Mouse (Mus musculus) right cerebral cortex, postnatal 10 days (tissue): ENCODE measurements at regions not wholly inside any gene's neighbourhood (a gene's known extent, or its start where the extent isn't known, plus 50 kb on each side); places are given as distances from the start of the nearest gene placed in this dataset.

Experiments used
- DNase-seq, 2 experiments: peaks; one replicate each; pipeline ENCODE4 v3.0.0; 2021; ENCODE audit warnings: low spot score in 2 of 2

- no peak for DNase-seq
Observed at GRCm38 (mm10) chr15:39998063-39998462, 136.1 kb upstream of the 9330182O14Rik start.

GRCm38 (mm10) chr15:40000022-40000421, 134.1 kb upstream of the 9330182O14Rik start:
- DNase-seq = no peak

GRCm38 (mm10) chr15:40005096-40005495, 129.1 kb upstream of the 9330182O14Rik start:
- no peak for DNase-seq

GRCm38 (mm10) chr15:40007844-40008243, 126.3 kb upstream of the 9330182O14Rik start:
- no peak for DNase-seq

GRCm38 (mm10) chr15:40013833-40014232, 120.3 kb upstream of the 9330182O14Rik start:
- no peak for DNase-seq

- no peak for DNase-seq
Observed at GRCm38 (mm10) chr15:40017019-40017418, 117.1 kb upstream of the 9330182O14Rik start.

- no peak for DNase-seq
Observed at GRCm38 (mm10) chr15:40017597-40017996, 116.6 kb upstream of the 9330182O14Rik start.

- no peak for DNase-seq
Observed at GRCm38 (mm10) chr15:40018047-40018791, 115.9 kb upstream of the 9330182O14Rik start.

- no peak for DNase-seq
Observed at GRCm38 (mm10) chr15:40018792-40019151, 115.4 kb upstream of the 9330182O14Rik start.

- DNase-seq = no peak
Observed at GRCm38 (mm10) chr15:40019226-40019625, 114.9 kb upstream of the 9330182O14Rik start.

GRCm38 (mm10) chr15:40020097-40020496, 114.1 kb upstream of the 9330182O14Rik start:
- no peak for DNase-seq

GRCm38 (mm10) chr15:40020646-40021045, 113.5 kb upstream of the 9330182O14Rik start:
- no peak for DNase-seq

- no peak for DNase-seq
Observed at GRCm38 (mm10) chr15:40023195-40023594, 111.0 kb upstream of the 9330182O14Rik start.

GRCm38 (mm10) chr15:40032088-40032487, 102.1 kb upstream of the 9330182O14Rik start:
- no peak for DNase-seq

GRCm38 (mm10) chr15:40036181-40036580, 98.0 kb upstream of the 9330182O14Rik start:
- DNase-seq = no peak

- DNase-seq = peak; percentile 53 to 59
Observed at GRCm38 (mm10) chr15:40037266-40037665, 96.9 kb upstream of the 9330182O14Rik start.

- DNase-seq = no peak
Observed at GRCm38 (mm10) chr15:40046219-40046618, 87.9 kb upstream of the 9330182O14Rik start.

- DNase-seq = no peak
Observed at GRCm38 (mm10) chr15:40047100-40047499, 87.1 kb upstream of the 9330182O14Rik start.

- no peak for DNase-seq
Observed at GRCm38 (mm10) chr15:40068051-40068450, 66.1 kb upstream of the 9330182O14Rik start.

GRCm38 (mm10) chr15:40075334-40075893, 58.8 kb upstream of the 9330182O14Rik start:
- DNase-seq = peak; percentile 39 to 41

GRCm38 (mm10) chr15:40079872-40080271, 54.3 kb upstream of the 9330182O14Rik start:
- no peak for DNase-seq
